Mouse (Mus musculus): ENCODE results near the gene Zfp865. TPM values are rescaled to one million over a fixed set of nuclear protein-coding genes. Genes with fewer than 3 reads are reported as not detected.

The Zfp865 gene
- polyA plus RNA-seq, 1 experiment from 2014 or later = 6.3 TPM

Other genes starting within 250 kb of the Zfp865 start
- not detected in 2 replicates for gene Fam71e2, start 249.1 kb upstream of the Zfp865 start, polyA plus RNA-seq (2015; fragmentation: Nextera tagmentation; extraction: Ambion mirVana)
- 0.49 and 0.63 TPM in 2 replicates for gene Il11, start 237.5 kb upstream of the Zfp865 start, polyA plus RNA-seq (2015; fragmentation: Nextera tagmentation; extraction: Ambion mirVana)
- gene Tmem190, start 237.4 kb upstream of the Zfp865 start, polyA plus RNA-seq (2015; fragmentation: Nextera tagmentation; extraction: Ambion mirVana) = 0.38 and 0.68 TPM in 2 replicates
- 14.1 and 15.7 TPM in 2 replicates for gene Tmem238, start 230.7 kb upstream of the Zfp865 start, polyA plus RNA-seq (2015; fragmentation: Nextera tagmentation; extraction: Ambion mirVana)
- 298 and 362 TPM in 2 replicates for gene Rpl28, start 227.5 kb upstream of the Zfp865 start, polyA plus RNA-seq (2015; fragmentation: Nextera tagmentation; extraction: Ambion mirVana)
- gene Ube2s, start 207.8 kb upstream of the Zfp865 start, polyA plus RNA-seq (2015; fragmentation: Nextera tagmentation; extraction: Ambion mirVana) = 270 and 282 TPM in 2 replicates
- 0.32 and 0.46 TPM in 2 replicates for gene Shisa7, start 175.7 kb upstream of the Zfp865 start, polyA plus RNA-seq (2015; fragmentation: Nextera tagmentation; extraction: Ambion mirVana)
- gene Isoc2b, start 150.1 kb upstream of the Zfp865 start, polyA plus RNA-seq (2015; fragmentation: Nextera tagmentation; extraction: Ambion mirVana) = 12.7 and 12.9 TPM in 2 replicates
- 0.86 and 1.0 TPM in 2 replicates for gene Isoc2a, start 143.2 kb upstream of the Zfp865 start, polyA plus RNA-seq (2015; fragmentation: Nextera tagmentation; extraction: Ambion mirVana)
- 0.17 TPM in 1 of 2 replicates, not detected in the other for gene Gm36210, start 113.9 kb upstream of the Zfp865 start, polyA plus RNA-seq (2015; fragmentation: Nextera tagmentation; extraction: Ambion mirVana)
- 3.4 TPM in 2 replicates for gene Zfp628, start 105.2 kb upstream of the Zfp865 start, polyA plus RNA-seq (2015; fragmentation: Nextera tagmentation; extraction: Ambion mirVana)
- gene Nat14, start 98.3 kb upstream of the Zfp865 start, polyA plus RNA-seq (2015; fragmentation: Nextera tagmentation; extraction: Ambion mirVana) = 2.5 and 3.7 TPM in 2 replicates
- 15.6 and 21.9 TPM in 2 replicates for gene Ssc5d, start 94.6 kb upstream of the Zfp865 start, polyA plus RNA-seq (2015; fragmentation: Nextera tagmentation; extraction: Ambion mirVana)
- 0.73 and 0.74 TPM in 2 replicates for gene Sbk2, start 56.0 kb upstream of the Zfp865 start, polyA plus RNA-seq (2015; fragmentation: Nextera tagmentation; extraction: Ambion mirVana)
- not detected in 2 replicates for gene Sbk3, start 49.2 kb upstream of the Zfp865 start, polyA plus RNA-seq (2015; fragmentation: Nextera tagmentation; extraction: Ambion mirVana)
- gene Zfp579, start 24.2 kb upstream of the Zfp865 start, polyA plus RNA-seq (2015; fragmentation: Nextera tagmentation; extraction: Ambion mirVana) = 25.4 and 29.1 TPM in 2 replicates
- gene Zfp524, start 6.0 kb upstream of the Zfp865 start, polyA plus RNA-seq (2015; fragmentation: Nextera tagmentation; extraction: Ambion mirVana) = 14.5 and 15.0 TPM in 2 replicates
- gene Fiz1, start 5.7 kb upstream of the Zfp865 start, polyA plus RNA-seq (2015; fragmentation: Nextera tagmentation; extraction: Ambion mirVana) = 37.7 and 38.6 TPM in 2 replicates
- 1.7 TPM in 1 of 2 replicates, not detected in the other for gene Gm44973, start 4.9 kb upstream of the Zfp865 start, polyA plus RNA-seq (2015; fragmentation: Nextera tagmentation; extraction: Ambion mirVana)
- gene Ccdc106, start 177 bp downstream of the Zfp865 start, polyA plus RNA-seq (2015; fragmentation: Nextera tagmentation; extraction: Ambion mirVana) = 31.0 and 37.3 TPM in 2 replicates
- not detected in 2 replicates for gene 4632433K11Rik, start 13.7 kb downstream of the Zfp865 start, polyA plus RNA-seq (2015; fragmentation: Nextera tagmentation; extraction: Ambion mirVana)
- 5.9 and 7.1 TPM in 2 replicates for gene Zfp784, start 18.1 kb downstream of the Zfp865 start, polyA plus RNA-seq (2015; fragmentation: Nextera tagmentation; extraction: Ambion mirVana)
- 32.0 and 33.8 TPM in 2 replicates for gene Zfp580, start 31.2 kb downstream of the Zfp865 start, polyA plus RNA-seq (2015; fragmentation: Nextera tagmentation; extraction: Ambion mirVana)
- gene U2af2, start 41.8 kb downstream of the Zfp865 start, polyA plus RNA-seq (2015; fragmentation: Nextera tagmentation; extraction: Ambion mirVana) = 103 and 117 TPM in 2 replicates
- gene Epn1, start 59.9 kb downstream of the Zfp865 start, polyA plus RNA-seq (2015; fragmentation: Nextera tagmentation; extraction: Ambion mirVana) = 59.8 and 63.0 TPM in 2 replicates
- gene Rfpl4, start 96.6 kb downstream of the Zfp865 start, polyA plus RNA-seq (2015; fragmentation: Nextera tagmentation; extraction: Ambion mirVana) = not detected in 2 replicates
- 0.59 and 0.63 TPM in 2 replicates for gene Rasl2-9, start 105.6 kb downstream of the Zfp865 start, polyA plus RNA-seq (2015; fragmentation: Nextera tagmentation; extraction: Ambion mirVana)
- not detected in 2 replicates for gene Vmn1r55, start 129.3 kb downstream of the Zfp865 start, polyA plus RNA-seq (2015; fragmentation: Nextera tagmentation; extraction: Ambion mirVana)
- not detected in 2 replicates for gene Vmn1r56, start 176.4 kb downstream of the Zfp865 start, polyA plus RNA-seq (2015; fragmentation: Nextera tagmentation; extraction: Ambion mirVana)
- not detected in 2 replicates for gene Vmn1r57, start 198.1 kb downstream of the Zfp865 start, polyA plus RNA-seq (2015; fragmentation: Nextera tagmentation; extraction: Ambion mirVana)